Mouse (Mus musculus): Measurements from ENCODE around the gene Acad9.

DNA sequence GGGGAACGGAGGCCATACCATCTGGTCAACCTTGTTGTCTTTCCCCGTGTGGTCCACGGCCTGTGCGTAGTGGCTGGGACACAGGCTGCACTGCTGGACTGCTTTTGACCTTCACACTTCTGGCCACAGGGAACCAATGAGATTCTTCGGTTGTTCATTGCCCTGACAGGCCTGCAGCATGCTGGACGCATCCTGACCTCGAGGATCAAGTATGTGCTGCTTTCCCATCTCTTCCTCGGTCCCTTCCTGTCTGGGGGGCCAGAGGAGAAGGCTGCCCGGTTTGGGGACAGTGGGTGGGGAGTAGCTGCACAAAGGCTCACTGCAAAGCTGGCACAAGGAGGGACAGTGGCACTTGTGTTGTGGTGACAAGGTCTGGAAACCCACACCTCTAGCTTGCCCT lies 21.8 kb downstream of the Acad9 start:
- TF ChIP-seq CTCF (IDR thresholded peaks at IDR 0.05; ENCODE audit: insufficient read depth, low read depth, low read length), result no peak
- TF ChIP-seq POLR2A (IDR thresholded peaks at IDR 0.05; ENCODE audit: insufficient read depth, low read depth, low read length), result no peak

Measured in olfactory bulb, adult 2 months (tissue).